8 mouse cellular contexts compared by ENCODE assay signal in the genomic region with DNA sequence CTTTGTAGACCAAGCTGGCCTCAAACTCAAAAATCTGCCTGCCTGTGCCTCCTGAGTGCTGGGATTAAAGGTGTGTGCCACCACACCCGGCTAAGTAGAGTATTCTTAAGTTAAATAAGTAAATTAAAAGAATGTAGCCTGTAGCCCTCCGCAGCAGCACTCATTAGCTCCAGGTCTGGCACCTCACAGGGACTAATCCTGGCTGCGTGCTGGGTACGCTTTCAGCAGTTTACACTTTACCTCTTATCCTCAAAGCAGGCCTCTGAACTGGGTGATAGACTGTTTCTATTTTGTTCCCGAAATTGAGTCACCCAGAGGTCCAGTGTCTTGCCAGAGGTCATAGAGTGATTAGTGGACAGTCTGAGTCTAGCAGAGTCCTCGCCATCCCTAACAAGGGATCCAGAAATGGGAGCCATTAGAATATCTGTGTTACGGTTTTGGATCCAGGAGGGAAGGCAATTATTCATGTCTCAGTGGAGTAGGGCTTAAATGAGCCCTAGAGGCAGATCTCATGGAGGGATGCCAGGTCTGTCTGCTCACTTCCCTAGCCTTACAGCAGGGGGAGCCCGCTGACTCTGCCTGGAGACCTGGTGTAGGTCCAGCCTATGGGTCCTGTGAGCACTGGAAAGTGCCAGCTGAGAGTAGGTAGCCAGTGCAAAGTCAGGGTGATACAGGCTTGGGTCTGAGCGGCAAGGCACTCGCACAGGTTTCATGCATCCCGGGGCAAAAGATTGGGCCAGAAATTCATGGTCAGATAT. TPM values are rescaled to one million over a fixed set of nuclear protein-coding genes. Genes with fewer than 3 reads are reported as not detected.
A peak's percentile ranks its signal among the peaks of the same experiment; 100 is the strongest.
DNase-seq lines count a peak whose midpoint lies in the region; ATAC-seq lines count a peak whose summit lies in the region.

No protein-coding gene starts in this region.

- WGBS in forebrain, embryonic 12.5 days = 34% methylated on average over 11 of the region's 11 CpGs
- WGBS in liver, embryonic 15.5 days (ENCODE audit: insufficient replicate concordance) = 30% methylated on average over 11 of the region's 11 CpGs

- H3K9me3 ChIP-seq in forebrain, embryonic 12.5 days = no peaks in the 10 kb centered on the region
- H3K9me3 ChIP-seq in liver, embryonic 15.5 days (replicated peaks) = no peaks in the 10 kb centered on the region

- DNase-seq in CD4-positive helper T cell, adult 2 months (ENCODE audit: low read depth, low spot score) = peak; percentile 78
- DNase-seq in brain, adult 2 months (ENCODE audit: low read depth, low spot score) = peak; percentile 95
- DNase-seq in heart, postnatal 10 days = peak; percentile 94 to 95
- peak; percentile 91 for DNase-seq in kidney, postnatal 36 days
- peak; percentile 86 for DNase-seq in testis, postnatal 10 days (ENCODE audit: low spot score)

- H3K27me3 ChIP-seq in forebrain, embryonic 12.5 days = no peaks in the 10 kb centered on the region
- H3K27me3 ChIP-seq in liver, embryonic 15.5 days = peaks cover 22% of the 10 kb centered on the region

- H3K4me2 ChIP-seq in forebrain, embryonic 12.5 days = no peak overlapping the region
- H3K4me2 ChIP-seq in liver, embryonic 15.5 days = no peak overlapping the region

- H3K9ac ChIP-seq in forebrain, embryonic 12.5 days = no peak overlapping the region
- no peak overlapping the region for H3K9ac ChIP-seq in liver, embryonic 15.5 days

- intact Hi-C loops in heart, postnatal 10 days (cut with DNase I) = loop anchor here (2.0 kb wide), 1 partner anchor 109 kb away; no protein-coding TSS in a partner anchor

- ATAC-seq in forebrain, embryonic 12.5 days (ENCODE audit: low FRiP score) = peak; percentile 83
- ATAC-seq in liver, embryonic 15.5 days (ENCODE audit: insufficient read depth) = peak; percentile 47; the same call in 1 of the 2 replicates
- ATAC-seq in neutrophil, adult 5-6 weeks (ENCODE audit: extremely low read depth, insufficient number of reproducible peaks, low FRiP score, poor library complexity, severe bottlenecking) = peak; percentile 94

- no peak overlapping the region for H3K27ac ChIP-seq in forebrain, embryonic 12.5 days
- H3K27ac ChIP-seq in liver, embryonic 15.5 days (replicated peaks) = no peak overlapping the region

- no peak overlapping the region for H3K4me3 ChIP-seq in forebrain, embryonic 12.5 days (replicated peaks)
- no peak overlapping the region for H3K4me3 ChIP-seq in liver, embryonic 15.5 days (replicated peaks)

- H3K4me1 ChIP-seq in forebrain, embryonic 12.5 days = peaks cover 17% of the 10 kb centered on the region
- H3K4me1 ChIP-seq in liver, embryonic 15.5 days (replicated peaks) = no peaks in the 10 kb centered on the region

- H3K36me3 ChIP-seq in forebrain, embryonic 12.5 days (replicated peaks) = peaks cover 5% of the 10 kb centered on the region; the same call in 1 of the 2 replicates
- peaks cover 6% of the 10 kb centered on the region; the same call in 1 of the 2 replicates for H3K36me3 ChIP-seq in liver, embryonic 15.5 days (replicated peaks)

RNA-seq across cellular contexts. Expression of gene Zfp335, which starts 12.7 kb away (rescaled TPM):
- polyA plus RNA-seq in forebrain, embryonic 12.5 days (2016; fragmentation: Nextera tagmentation; extraction: Ambion mirVana) = 18.3 and 19.1 TPM in 2 replicates
- total RNA-seq in heart, postnatal 10 days (2021) = 10 to 100 TPM; 11.5 to 12.2 TPM
- 5.9 and 6.9 TPM in 2 replicates for polyA plus RNA-seq in liver, embryonic 15.5 days (2015; fragmentation: Nextera tagmentation; extraction: Ambion mirVana)
- total RNA-seq in neutrophil, adult 5-6 weeks (2017) = 28.2 and 30.4 TPM in 2 replicates

RNA-seq across cellular contexts. Expression of gene Mmp9, which starts 16.3 kb away (rescaled TPM):
- polyA plus RNA-seq in forebrain, embryonic 12.5 days (2016; fragmentation: Nextera tagmentation; extraction: Ambion mirVana) = 3.6 and 4.4 TPM in 2 replicates
- total RNA-seq in heart, postnatal 10 days (2021) = under 1 TPM; 0.47 to 0.89 TPM
- 5.9 and 10.2 TPM in 2 replicates for polyA plus RNA-seq in liver, embryonic 15.5 days (2015; fragmentation: Nextera tagmentation; extraction: Ambion mirVana)
- total RNA-seq in neutrophil, adult 5-6 weeks (2017) = 611 and 622 TPM in 2 replicates

RNA-seq across cellular contexts. Expression of gene Slc12a5, which starts 36.3 kb away (rescaled TPM):
- polyA plus RNA-seq in forebrain, embryonic 12.5 days (2016; fragmentation: Nextera tagmentation; extraction: Ambion mirVana) = 5.6 and 6.2 TPM in 2 replicates
- total RNA-seq in heart, postnatal 10 days (2021) = under 1 TPM; 0.72 to 0.79 TPM
- polyA plus RNA-seq in liver, embryonic 15.5 days (2015; fragmentation: Nextera tagmentation; extraction: Ambion mirVana) = 0.26 and 0.37 TPM in 2 replicates
- total RNA-seq in neutrophil, adult 5-6 weeks (2017) = 0.98 and 1.7 TPM in 2 replicates

RNA-seq across cellular contexts. Expression of gene Pcif1, which starts 45.2 kb away (rescaled TPM):
- 92.9 and 96.3 TPM in 2 replicates for polyA plus RNA-seq in forebrain, embryonic 12.5 days (2016; fragmentation: Nextera tagmentation; extraction: Ambion mirVana)
- 10 to 100 TPM; 42.2 to 45.1 TPM for total RNA-seq in heart, postnatal 10 days (2021)
- 38.3 and 40.7 TPM in 2 replicates for polyA plus RNA-seq in liver, embryonic 15.5 days (2015; fragmentation: Nextera tagmentation; extraction: Ambion mirVana)
- total RNA-seq in neutrophil, adult 5-6 weeks (2017) = 59.3 and 66.9 TPM in 2 replicates

Comparison
In these comparisons a context has a peak if more than half of its experiments do, and no peak if none do; other contexts are left out.
1. RNA of gene Mmp9, which starts 16.3 kb away (total RNA-seq): 611 to 622 TPM in neutrophil, adult 5-6 weeks; 0.47 to 0.89 TPM in heart, postnatal 10 days; every median in the first group is over 100 times any median in the second.
2. Peak in every context shown above with its lines, with median percentiles within 50 percentile points of each other: DNase-seq and ATAC-seq.